Mouse (Mus musculus): ENCODE data around the gene Gab2. TPM values are rescaled to one million over a fixed set of nuclear protein-coding genes. Genes with fewer than 3 reads are reported as not detected.

Gab2 gene
- 6.2 and 6.6 TPM in 2 replicates for polyA plus RNA-seq (2014; fragmentation: Nextera tagmentation; extraction: Ambion mirVana)

- ATAC-seq (replicated peaks; ENCODE audit: low FRiP score) (peak; percentile 87), DNase-seq (ENCODE audit: low spot score) (peak; percentile 86)
- peak within 1 kb of the TSS; percentile 83 for H3K27ac ChIP-seq (ENCODE audit: low read depth, low read length)
- peaks cover 20% of the 10 kb centered on the region for H3K4me1 ChIP-seq (replicated peaks; ENCODE audit: control insufficient read depth, insufficient read depth, low read length)
- no peaks in the 10 kb centered on the region for H3K36me3 ChIP-seq (ENCODE audit: control insufficient read depth, insufficient read depth, low read length)
- no peaks in the 10 kb centered on the region for H3K9me3 ChIP-seq (ENCODE audit: control insufficient read depth, low read length)
- H3K27me3 ChIP-seq (replicated peaks; ENCODE audit: control insufficient read depth, insufficient read depth, low read length): no peaks in the 10 kb centered on the region
- under 1% methylated on average over 52 of the region's 83 CpGs for WGBS
- H3K4me3 ChIP-seq (ENCODE audit: low read depth, low read length): peak within 1 kb of the TSS; percentile 93
- peak within 1 kb of the TSS; percentile 89 for H3K4me2 ChIP-seq
- H3K9ac ChIP-seq (ENCODE audit: low read depth, low read length): peak within 1 kb of the TSS; percentile 80
Measured at GRCm38 (mm10) chr7:97081242-97081958, at the start of gene Gab2. Gene Gab2, plus strand, starts transcription at chr7:97081586.

- WGBS: 78% methylated on average over 2 of the region's 2 CpGs
- H3K9ac ChIP-seq (ENCODE audit: low read depth, low read length): no peak overlapping the region
Measured at GRCm38 (mm10) chr7:97032412-97032811, 49.0 kb upstream of the Gab2 start.

GRCm38 (mm10) chr7:97039641-97040040, 41.7 kb upstream of the Gab2 start:
- Histone ChIP-seq H3K27me3 (replicated peaks; ENCODE audit: control insufficient read depth, insufficient read depth, low read length) (no peaks in the 10 kb centered on the region), H3K4me3 (ENCODE audit: low read depth, low read length) (no peak overlapping the region), H3K36me3 (ENCODE audit: control insufficient read depth, insufficient read depth, low read length) (no peaks in the 10 kb centered on the region; the same call in 1 of the 2 replicates), H3K27ac (ENCODE audit: low read depth, low read length) (no peak overlapping the region), H3K4me2 (no peak overlapping the region), H3K4me1 (replicated peaks; ENCODE audit: control insufficient read depth, insufficient read depth, low read length) (no peaks in the 10 kb centered on the region), H3K9ac (ENCODE audit: low read depth, low read length) (no peak overlapping the region), H3K9me3 (ENCODE audit: control insufficient read depth, low read length) (no peaks in the 10 kb centered on the region)
- ATAC-seq (replicated peaks; ENCODE audit: low FRiP score) (no peak), DNase-seq (ENCODE audit: low spot score) (no peak)
- 74% methylated on average over 4 of the region's 4 CpGs for WGBS

More at GRCm38 (mm10) chr7:97032412-97032811, 49.0 kb upstream of the Gab2 start:
- Histone ChIP-seq H3K36me3 (ENCODE audit: control insufficient read depth, insufficient read depth, low read length) (0 out of 2 replicates have a peak, but pooled peaks cover 2% of the 10 kb centered on the region), H3K4me2 (no peak overlapping the region), H3K4me1 (replicated peaks; ENCODE audit: control insufficient read depth, insufficient read depth, low read length) (no peaks in the 10 kb centered on the region), H3K4me3 (ENCODE audit: low read depth, low read length) (no peak overlapping the region), H3K9me3 (ENCODE audit: control insufficient read depth, low read length) (no peaks in the 10 kb centered on the region), H3K27ac (ENCODE audit: low read depth, low read length) (no peak overlapping the region), H3K27me3 (replicated peaks; ENCODE audit: control insufficient read depth, insufficient read depth, low read length) (no peaks in the 10 kb centered on the region)
- DNase-seq (ENCODE audit: low spot score) (no peak), ATAC-seq (replicated peaks; ENCODE audit: low FRiP score) (no peak)

- ATAC-seq (replicated peaks; ENCODE audit: low FRiP score): no peak
- Histone ChIP-seq H3K27me3 (replicated peaks; ENCODE audit: control insufficient read depth, insufficient read depth, low read length) (no peaks in the 10 kb centered on the region), H3K4me3 (ENCODE audit: low read depth, low read length) (no peak overlapping the region), H3K9ac (ENCODE audit: low read depth, low read length) (no peak overlapping the region), H3K27ac (ENCODE audit: low read depth, low read length) (no peak overlapping the region), H3K4me2 (no peak overlapping the region), H3K4me1 (replicated peaks; ENCODE audit: control insufficient read depth, insufficient read depth, low read length) (no peaks in the 10 kb centered on the region), H3K36me3 (ENCODE audit: control insufficient read depth, insufficient read depth, low read length) (no peaks in the 10 kb centered on the region; the same call in 1 of the 2 replicates), H3K9me3 (ENCODE audit: control insufficient read depth, low read length) (no peaks in the 10 kb centered on the region)
- WGBS: 92% methylated on average over 6 of the region's 6 CpGs
- no peak for DNase-seq (ENCODE audit: low spot score)
Measured at GRCm38 (mm10) chr7:97041868-97042449, 39.4 kb upstream of the Gab2 start.

- ATAC-seq (replicated peaks; ENCODE audit: low FRiP score) (no peak), DNase-seq (ENCODE audit: low spot score) (no peak)
- Histone ChIP-seq H3K4me2 (no peak overlapping the region), H3K9ac (ENCODE audit: low read depth, low read length) (no peak overlapping the region), H3K9me3 (ENCODE audit: control insufficient read depth, low read length) (no peaks in the 10 kb centered on the region), H3K27ac (ENCODE audit: low read depth, low read length) (no peak overlapping the region), H3K36me3 (ENCODE audit: control insufficient read depth, insufficient read depth, low read length) (no peaks in the 10 kb centered on the region; the same call in 1 of the 2 replicates), H3K4me3 (ENCODE audit: low read depth, low read length) (no peak overlapping the region), H3K27me3 (replicated peaks; ENCODE audit: control insufficient read depth, insufficient read depth, low read length) (no peaks in the 10 kb centered on the region), H3K4me1 (replicated peaks; ENCODE audit: control insufficient read depth, insufficient read depth, low read length) (no peaks in the 10 kb centered on the region)
- 88% methylated on average over 1 of the region's 1 CpGs for WGBS
Measured at GRCm38 (mm10) chr7:97042981-97043380, 38.4 kb upstream of the Gab2 start.

- no peak overlapping the region for H3K4me3 ChIP-seq (ENCODE audit: low read depth, low read length)
- H3K9me3 ChIP-seq (ENCODE audit: control insufficient read depth, low read length): no peaks in the 10 kb centered on the region
- H3K27me3 ChIP-seq (replicated peaks; ENCODE audit: control insufficient read depth, insufficient read depth, low read length): no peaks in the 10 kb centered on the region
- H3K9ac ChIP-seq (ENCODE audit: low read depth, low read length): no peak overlapping the region
- H3K4me1 ChIP-seq (replicated peaks; ENCODE audit: control insufficient read depth, insufficient read depth, low read length): no peaks in the 10 kb centered on the region
- no peak overlapping the region for H3K27ac ChIP-seq (ENCODE audit: low read depth, low read length)
- no peak for ATAC-seq (replicated peaks; ENCODE audit: low FRiP score)
- 81% methylated on average over 2 of the region's 2 CpGs for WGBS
- peaks cover 1% of the 10 kb centered on the region; the same call in 1 of the 2 replicates for H3K36me3 ChIP-seq (ENCODE audit: control insufficient read depth, insufficient read depth, low read length)
- no peak overlapping the region for H3K4me2 ChIP-seq
- no peak for DNase-seq (ENCODE audit: low spot score)
Measured at GRCm38 (mm10) chr7:97060966-97061365, 20.4 kb upstream of the Gab2 start.

- no peak overlapping the region for H3K4me2 ChIP-seq
- no peak overlapping the region for H3K9ac ChIP-seq (ENCODE audit: low read depth, low read length)
- H3K36me3 ChIP-seq (ENCODE audit: control insufficient read depth, insufficient read depth, low read length): no peaks in the 10 kb centered on the region
- no peak overlapping the region for H3K4me3 ChIP-seq (ENCODE audit: low read depth, low read length)
- peaks cover 11% of the 10 kb centered on the region for H3K4me1 ChIP-seq (replicated peaks; ENCODE audit: control insufficient read depth, insufficient read depth, low read length)
- no peaks in the 10 kb centered on the region for H3K9me3 ChIP-seq (ENCODE audit: control insufficient read depth, low read length)
- no peak for DNase-seq (ENCODE audit: low spot score)
- no peak for ATAC-seq (replicated peaks; ENCODE audit: low FRiP score)
- 73% methylated on average over 3 of the region's 3 CpGs for WGBS
- H3K27me3 ChIP-seq (replicated peaks; ENCODE audit: control insufficient read depth, insufficient read depth, low read length): no peaks in the 10 kb centered on the region
- H3K27ac ChIP-seq (ENCODE audit: low read depth, low read length): no peak overlapping the region
Measured at GRCm38 (mm10) chr7:97071512-97071911, 9.9 kb upstream of the Gab2 start.

GRCm38 (mm10) chr7:97072061-97072460, 9.3 kb upstream of the Gab2 start:
- Histone ChIP-seq H3K4me1 (replicated peaks; ENCODE audit: control insufficient read depth, insufficient read depth, low read length) (peaks cover 11% of the 10 kb centered on the region), H3K36me3 (ENCODE audit: control insufficient read depth, insufficient read depth, low read length) (no peaks in the 10 kb centered on the region), H3K9me3 (ENCODE audit: control insufficient read depth, low read length) (no peaks in the 10 kb centered on the region), H3K4me3 (ENCODE audit: low read depth, low read length) (no peak overlapping the region), H3K9ac (ENCODE audit: low read depth, low read length) (no peak overlapping the region), H3K27me3 (replicated peaks; ENCODE audit: control insufficient read depth, insufficient read depth, low read length) (no peaks in the 10 kb centered on the region), H3K27ac (ENCODE audit: low read depth, low read length) (no peak overlapping the region), H3K4me2 (no peak overlapping the region)
- DNase-seq (ENCODE audit: low spot score): no peak
- no peak for ATAC-seq (replicated peaks; ENCODE audit: low FRiP score)
- 79% methylated on average over 5 of the region's 5 CpGs for WGBS

- 88% methylated on average over 1 of the region's 1 CpGs for WGBS
- H3K4me3 ChIP-seq (ENCODE audit: low read depth, low read length): no peak overlapping the region
- no peak overlapping the region for H3K9ac ChIP-seq (ENCODE audit: low read depth, low read length)
- ATAC-seq (replicated peaks; ENCODE audit: low FRiP score) (no peak), DNase-seq (ENCODE audit: low spot score) (no peak)
- H3K27ac ChIP-seq (ENCODE audit: low read depth, low read length): no peak overlapping the region
- no peak overlapping the region for H3K4me2 ChIP-seq
- peaks cover 15% of the 10 kb centered on the region for H3K4me1 ChIP-seq (replicated peaks; ENCODE audit: control insufficient read depth, insufficient read depth, low read length)
- H3K9me3 ChIP-seq (ENCODE audit: control insufficient read depth, low read length): no peaks in the 10 kb centered on the region
- no peaks in the 10 kb centered on the region for H3K27me3 ChIP-seq (replicated peaks; ENCODE audit: control insufficient read depth, insufficient read depth, low read length)
- no peaks in the 10 kb centered on the region for H3K36me3 ChIP-seq (ENCODE audit: control insufficient read depth, insufficient read depth, low read length)
Measured at GRCm38 (mm10) chr7:97074974-97075373, 6.4 kb upstream of the Gab2 start.

Measured in liver, embryonic 11.5 days (tissue).